Mouse (Mus musculus) brain, embryonic 14.5 days (tissue): Measurements from ENCODE around the gene Ece2. TPM values are rescaled to one million over a fixed set of nuclear protein-coding genes. Genes with fewer than 3 reads are reported as not detected.

Experiments used
- DNase-seq: peaks from one replicate; pipeline ENCODE4 v3.0.0-alpha.2; 2011; ENCODE audit warnings: low read depth
- CTCF ChIP-seq: fragments of 200-500 bp; IDR thresholded peaks from 2 replicates; pipeline ENCODE4 v1.5.1; 2012; ENCODE audit warnings: inconsistent platforms, mild to moderate bottlenecking, moderate library complexity, borderline replicate concordance; ENCODE audit not compliant: insufficient read depth, insufficient read length; ENCODE audit errors: extremely low read depth
- POLR2A ChIP-seq: fragments of 200-500 bp; IDR thresholded peaks from 2 replicates; pipeline ENCODE4 v1.6.1; 2012; ENCODE audit warnings: mild to moderate bottlenecking, inconsistent platforms, borderline replicate concordance; ENCODE audit not compliant: poor library complexity, insufficient read depth, insufficient read length, severe bottlenecking; ENCODE audit errors: extremely low read depth
- polyA plus RNA-seq: library from polyadenylated mRNA; depleted of rRNA; stranded (reverse); fragments of >200 nt; gene quantifications from 2 replicates; pipeline ENCODE4 v1.2.3, GENCODE M21; 2012

The Ece2 gene
- polyA plus RNA-seq, 1 experiment, result 27.3 TPM

DNA sequence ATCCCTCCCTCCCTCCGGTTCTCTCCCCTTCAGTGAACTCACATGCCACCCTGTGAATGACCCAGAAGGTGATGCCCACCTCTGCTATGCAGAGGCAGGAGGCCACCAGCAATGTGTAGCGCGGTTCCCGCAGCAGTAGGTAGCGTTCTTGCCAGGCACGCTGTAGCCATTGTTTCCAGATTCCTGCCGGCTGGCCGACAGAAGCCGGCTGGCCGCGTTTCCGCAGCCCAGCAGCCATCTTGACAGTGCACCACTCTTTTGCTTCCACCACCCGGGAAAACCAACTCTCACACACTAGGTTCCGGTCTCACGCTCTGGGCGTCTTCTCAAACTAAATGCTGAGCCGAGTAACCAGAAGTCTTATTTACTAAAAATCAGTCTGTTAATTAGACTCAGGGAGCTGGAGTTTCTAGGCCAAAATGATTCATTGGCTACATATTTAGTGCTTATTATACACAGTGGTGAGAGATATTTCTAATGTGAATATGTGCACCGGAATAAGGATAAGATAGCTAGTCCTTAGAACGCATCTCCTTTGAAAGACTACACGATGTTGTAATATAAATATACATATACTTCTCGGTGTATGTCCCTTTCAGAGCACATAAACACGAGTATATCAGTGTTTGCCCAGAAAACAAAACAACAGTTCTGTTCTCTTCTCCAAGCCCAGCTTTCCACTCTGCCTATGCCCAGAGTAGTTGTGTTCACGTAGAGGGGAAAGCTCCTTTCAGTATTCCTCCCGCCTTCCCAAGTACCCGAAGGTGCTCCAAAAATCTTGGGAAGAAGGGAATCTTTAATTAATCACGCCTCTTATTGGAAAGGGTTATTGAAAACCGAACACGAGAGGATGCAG, 18.9 kb upstream of the Ece2 start:
- DNase-seq, result peak; percentile 95
- TF ChIP-seq POLR2A (peak; percentile 93; the same call in 1 of the 2 replicates), CTCF (no peak)

DNA sequence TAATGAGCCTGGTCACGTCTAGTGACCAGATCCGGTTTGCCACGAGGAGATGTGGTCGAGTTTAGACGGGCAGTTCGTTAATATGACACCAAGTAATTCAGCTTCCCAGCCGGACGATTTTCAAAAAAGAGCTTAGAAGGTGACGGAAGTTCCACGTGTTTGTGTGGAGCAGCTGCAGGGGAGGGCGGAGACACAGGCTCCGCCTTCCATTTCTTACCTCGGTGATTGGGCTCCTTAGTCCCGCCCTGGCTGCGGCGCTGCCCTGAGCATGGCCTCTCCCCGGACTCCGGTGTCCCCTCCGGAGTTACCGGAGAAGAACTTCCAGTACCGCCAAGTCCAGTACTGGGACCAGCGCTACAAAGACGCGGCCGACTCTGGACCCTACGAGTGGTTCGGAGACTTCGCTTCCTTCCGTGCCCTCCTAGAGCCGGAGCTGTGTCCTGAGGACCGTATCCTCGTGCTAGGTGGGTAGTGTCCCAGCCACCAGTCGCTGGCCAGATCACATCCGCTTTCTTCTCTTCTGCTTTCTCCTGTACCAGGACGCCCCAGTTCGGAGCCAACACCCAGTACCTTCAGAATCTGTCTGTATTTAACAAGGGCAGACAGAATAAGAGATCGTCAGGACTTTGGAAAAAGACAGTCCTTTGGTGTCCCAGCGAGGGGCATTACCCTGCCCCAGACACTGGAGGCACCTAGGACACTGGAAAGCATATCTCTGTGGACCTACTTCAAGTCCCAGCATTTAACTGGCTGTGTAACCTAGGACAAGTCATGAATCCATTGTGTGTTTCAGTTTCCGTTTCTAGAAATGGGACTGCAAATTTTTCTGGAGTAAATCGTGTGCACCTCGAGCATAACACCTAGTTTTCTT, 18.0 kb upstream of the Ece2 start, which contains the start of the genes Eef1akmt4, Gm49333 and Alg3:
TSS of gene Eef1akmt4 (plus strand) at position 237 of the 871 bp plus-strand sequence.
TSS of gene Gm49333 (plus strand) at position 254 of the 871 bp plus-strand sequence.
TSS of gene Alg3 (minus strand) at position 379 of the 871 bp plus-strand sequence.
- TF ChIP-seq CTCF, result no peak
- TF ChIP-seq POLR2A, result peak; percentile 24; the same call in 1 of the 2 replicates
- DNase-seq, result peak; percentile 97

- peak; percentile 57 for DNase-seq
- peak; percentile 18; the same call in 1 of the 2 replicates for TF ChIP-seq POLR2A
- no peak for TF ChIP-seq CTCF
Measured at GRCm38 (mm10) chr16:20619541-20620398, 9.9 kb upstream of the Ece2 start.

GRCm38 (mm10) chr16:20620399-20620735, 9.3 kb upstream of the Ece2 start:
- peak; percentile 49 for DNase-seq
- TF ChIP-seq CTCF (no peak), POLR2A (no peak)

- TF ChIP-seq POLR2A (no peak), CTCF (no peak)
- DNase-seq, result peak; percentile 62
Measured at GRCm38 (mm10) chr16:20620751-20621190, 8.9 kb upstream of the Ece2 start.

- peak; percentile 69 for DNase-seq
- TF ChIP-seq CTCF (no peak), POLR2A (peak; percentile 36; the same call in 1 of the 2 replicates)
Measured at GRCm38 (mm10) chr16:20621191-20621990, 8.2 kb upstream of the Ece2 start, which contains the start of gene Camk2n2. Gene Camk2n2, minus strand, starts transcription at chr16:20621287.

GRCm38 (mm10) chr16:20621991-20622685, 7.5 kb upstream of the Ece2 start:
- DNase-seq, result peak; percentile 87
- TF ChIP-seq CTCF (no peak), POLR2A (no peak)

DNA sequence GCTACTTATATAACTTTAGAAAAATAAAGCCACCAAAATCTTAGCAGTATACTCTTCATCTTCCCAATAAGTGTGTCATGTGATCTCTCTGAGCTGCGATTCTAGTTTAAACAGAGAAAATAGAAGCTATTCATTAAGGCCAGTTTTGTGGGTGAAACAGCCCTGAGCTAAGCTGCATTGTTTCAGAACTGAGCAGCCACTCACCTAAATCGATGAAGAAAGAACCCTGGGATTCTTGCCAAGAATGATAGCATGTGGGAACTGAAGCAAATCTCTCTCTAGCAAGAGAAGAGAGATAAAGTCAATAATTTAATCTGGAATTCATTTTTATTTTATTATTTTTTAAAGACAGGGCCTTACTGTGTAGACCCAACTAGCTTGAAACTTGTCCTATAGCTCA, 6.4 kb upstream of the Ece2 start:
- DNase-seq, result no peak
- TF ChIP-seq POLR2A (no peak), CTCF (no peak)

- DNase-seq, result peak; percentile 79
- TF ChIP-seq POLR2A (no peak), CTCF (no peak)
Measured at GRCm38 (mm10) chr16:20628871-20629391, 697 bp upstream of the Ece2 start.
